Mouse (Mus musculus): ENCODE measurements at regions not wholly inside any gene's neighbourhood (a gene's known extent, or its start where the extent isn't known, plus 50 kb on each side); places are given as distances from the start of the nearest gene placed in this dataset.

DNA sequence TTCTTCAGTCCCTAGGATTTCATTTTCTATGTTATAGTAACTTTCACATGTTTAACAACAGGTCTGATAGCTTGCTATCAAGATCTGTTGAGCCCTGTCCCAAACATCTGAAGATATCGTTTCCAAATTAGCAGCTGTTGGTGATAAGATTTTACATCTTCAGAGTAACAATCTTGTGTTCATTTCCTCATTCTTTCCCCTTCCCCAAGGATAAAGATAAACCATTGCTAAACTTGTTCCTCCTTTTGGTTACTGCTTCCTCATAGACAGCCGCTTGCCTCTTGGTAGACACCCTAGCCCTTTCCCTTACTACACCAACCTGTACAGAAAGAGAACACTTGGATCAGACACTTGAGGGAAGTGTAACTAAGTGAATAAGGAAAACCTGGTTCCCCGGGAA is 58.6 kb downstream of the Kcnrg start:
- no peak for DNase-seq (ENCODE audit: low spot score)

DNA sequence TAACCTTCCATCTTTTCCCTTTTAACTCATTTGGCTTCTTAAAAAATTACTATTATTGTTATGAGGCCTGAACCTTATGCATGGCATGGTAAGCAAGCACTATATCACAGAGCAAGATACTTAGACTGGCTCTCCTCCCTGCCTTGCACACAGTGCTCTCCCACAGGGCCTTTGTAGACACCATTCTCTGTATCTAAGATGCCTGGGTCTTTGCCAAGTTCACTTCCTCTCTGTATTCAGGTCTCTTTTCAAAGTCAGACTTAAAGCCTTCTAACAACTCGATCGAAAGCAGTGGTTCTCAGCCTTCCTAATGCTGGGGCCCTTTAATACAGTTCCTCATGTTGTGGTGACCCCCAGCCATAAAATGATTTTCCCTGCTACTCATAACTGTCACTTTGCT is 65.9 kb downstream of the Kcnrg start:
- no peak for DNase-seq (ENCODE audit: low spot score)

DNA sequence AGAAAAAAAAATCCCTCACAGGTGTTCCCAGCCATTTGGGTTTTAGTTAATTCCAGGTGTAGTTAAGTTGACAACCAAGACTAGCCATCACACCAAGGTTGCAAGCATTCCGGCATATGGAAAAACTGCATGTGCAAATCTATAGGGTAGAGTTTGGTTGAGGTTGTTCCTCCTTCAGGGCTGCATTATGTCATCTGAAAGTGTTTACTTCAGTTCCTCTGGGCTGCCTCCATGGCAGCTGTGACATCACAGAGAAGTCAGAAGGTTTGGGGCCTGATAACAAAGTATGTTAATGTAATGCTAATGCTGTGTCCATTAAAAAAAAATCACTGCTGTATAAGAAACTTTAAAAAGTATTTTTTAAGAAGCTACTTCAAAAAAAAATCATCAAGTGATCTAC is 70.8 kb downstream of the Kcnrg start:
- DNase-seq (ENCODE audit: low spot score), result no peak

DNA sequence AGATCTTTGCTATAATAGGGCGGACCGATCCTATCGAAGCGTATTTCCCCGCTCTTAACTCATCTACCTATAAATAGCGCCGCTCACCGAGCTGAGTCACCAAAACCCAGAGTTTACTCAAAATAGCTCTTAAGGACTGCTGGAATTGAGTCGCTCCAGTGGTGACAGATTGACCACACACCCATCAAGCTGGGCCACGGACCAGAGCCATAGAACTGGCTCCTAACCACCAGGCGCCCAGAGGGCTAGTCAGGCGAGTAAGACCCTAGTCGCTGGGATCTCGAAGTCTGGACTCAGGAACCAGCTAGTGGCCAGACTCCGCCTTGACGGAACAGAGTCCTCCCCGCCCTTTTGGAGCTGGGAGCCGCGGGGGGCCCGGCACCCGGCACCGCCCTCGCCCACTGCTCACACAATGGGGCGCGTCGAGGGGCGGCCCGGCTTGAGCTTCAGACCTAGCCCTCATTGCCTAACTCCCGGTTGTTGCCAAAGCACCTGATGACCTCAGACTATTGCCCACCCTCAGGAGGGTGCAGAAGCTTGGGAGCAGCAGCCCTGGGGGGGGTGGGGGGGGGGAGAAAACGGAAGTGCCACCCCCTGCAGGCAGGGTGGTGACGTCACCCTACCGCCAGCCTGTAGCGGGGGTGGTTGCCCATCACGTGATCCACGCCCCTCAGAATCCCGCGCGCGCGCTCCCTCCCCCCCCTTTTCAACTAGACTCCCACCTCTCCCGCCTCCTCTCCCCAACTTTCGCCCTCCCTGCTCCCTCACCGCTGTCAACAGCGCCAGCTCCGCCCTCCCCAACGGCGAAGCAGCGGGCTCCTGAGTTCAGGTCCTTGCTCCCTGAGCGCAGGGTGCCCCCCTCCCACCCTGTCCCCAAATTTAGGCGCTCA is 73.8 kb downstream of the Kcnrg start:
- DNase-seq (ENCODE audit: low spot score), result peak; percentile 90

DNA sequence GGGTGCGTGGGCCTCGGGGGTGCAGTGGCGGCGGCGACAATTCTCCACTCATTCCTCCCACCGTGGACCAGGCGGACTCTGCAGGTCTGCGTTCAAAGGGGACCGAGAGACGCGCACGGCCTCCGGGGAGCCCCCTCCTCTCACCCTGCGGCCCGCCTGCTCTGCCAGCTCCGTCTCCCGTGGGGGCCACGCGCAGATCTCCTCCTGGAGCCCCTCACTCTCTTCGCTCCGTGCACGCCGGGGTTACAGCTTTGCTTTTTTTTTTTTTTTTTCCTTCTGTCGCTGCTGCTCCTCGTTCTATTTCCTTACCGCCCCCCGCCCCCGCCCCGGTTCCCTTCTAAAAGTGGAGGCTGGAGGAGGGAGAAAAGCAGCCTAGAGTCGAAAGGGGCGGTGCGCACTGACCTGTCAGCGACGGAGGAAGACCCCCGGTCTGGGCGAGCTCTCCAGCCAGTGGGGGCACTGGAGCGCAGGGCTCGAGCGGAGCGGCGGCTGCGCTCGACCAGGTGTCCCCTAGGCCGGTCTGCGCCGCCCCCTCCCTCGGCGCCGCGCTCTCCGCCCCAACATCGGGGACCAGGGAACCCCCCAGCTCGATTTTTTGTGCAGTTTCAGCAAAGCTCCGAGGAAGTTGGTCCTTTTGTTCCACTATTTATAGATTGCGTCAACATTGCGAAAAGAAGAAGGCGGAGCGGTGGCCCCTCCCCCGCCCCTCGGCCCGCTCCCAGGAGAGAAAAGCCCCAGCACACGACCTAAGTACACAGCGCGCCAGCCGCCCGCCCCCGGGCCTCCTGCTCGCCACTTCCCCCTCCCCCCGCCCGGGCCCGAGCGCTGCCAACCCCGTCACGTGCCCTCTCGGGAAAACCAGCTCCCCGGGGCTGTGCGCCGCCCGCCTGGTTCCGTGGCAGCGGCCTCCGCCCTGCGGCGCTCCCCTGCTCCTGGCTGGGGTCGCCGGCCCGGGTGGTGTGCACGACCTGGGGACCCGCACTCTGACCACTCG is 74.7 kb downstream of the Kcnrg start:
- peak; percentile 87 for DNase-seq (ENCODE audit: low spot score)

DNA sequence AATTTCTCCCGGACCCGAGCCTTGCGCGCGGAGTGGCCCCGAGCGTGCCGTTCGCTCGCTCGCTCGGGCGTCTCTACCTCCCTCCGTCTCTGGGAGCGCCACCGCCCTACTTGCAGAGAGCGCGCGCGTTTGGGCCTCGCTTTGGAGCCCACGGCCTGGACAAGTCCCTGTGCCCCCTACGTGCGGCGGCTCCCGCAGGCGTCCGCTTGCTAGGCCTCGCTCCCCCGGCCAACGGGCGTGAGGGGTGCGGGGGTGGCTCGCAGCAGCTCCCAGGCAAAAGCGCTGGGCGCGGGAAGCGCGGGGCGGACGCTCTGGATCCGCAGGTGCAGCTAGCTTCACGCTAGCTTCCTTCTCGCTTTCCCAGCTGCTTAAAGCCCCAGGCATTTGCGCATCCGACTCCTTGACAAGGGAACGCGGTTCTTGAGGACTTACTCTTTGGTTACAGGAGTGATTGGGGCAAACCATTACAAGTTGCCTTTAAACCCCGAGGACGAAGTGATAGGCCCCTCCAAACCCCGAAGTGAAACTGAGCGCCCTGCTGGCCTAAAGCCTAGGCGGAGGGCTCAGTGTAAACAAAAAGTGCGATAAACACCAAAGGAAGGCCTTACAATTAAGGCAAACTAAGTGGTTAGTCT is 75.6 kb downstream of the Kcnrg start:
- peak; percentile 72 for DNase-seq (ENCODE audit: low spot score)

DNA sequence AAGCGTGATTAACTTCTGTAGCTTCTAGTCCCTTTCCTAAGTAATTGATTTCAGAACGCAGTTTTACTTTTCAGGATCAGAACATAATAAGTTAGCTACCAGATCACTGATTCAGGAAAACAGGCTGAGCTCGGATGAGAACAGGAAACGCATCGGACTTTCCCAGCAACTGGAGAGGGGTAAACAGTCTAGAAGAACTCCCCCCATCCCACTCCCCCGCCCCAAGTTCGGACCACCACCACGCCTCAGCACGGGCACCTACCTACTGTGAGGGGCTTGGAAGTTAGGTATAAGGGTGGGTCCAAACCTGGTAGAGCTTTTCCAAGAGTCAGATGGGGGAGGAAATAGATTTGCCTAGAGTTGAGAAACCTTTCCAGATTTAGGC is 76.1 kb downstream of the Kcnrg start:
- DNase-seq (ENCODE audit: low spot score), result no peak

DNA sequence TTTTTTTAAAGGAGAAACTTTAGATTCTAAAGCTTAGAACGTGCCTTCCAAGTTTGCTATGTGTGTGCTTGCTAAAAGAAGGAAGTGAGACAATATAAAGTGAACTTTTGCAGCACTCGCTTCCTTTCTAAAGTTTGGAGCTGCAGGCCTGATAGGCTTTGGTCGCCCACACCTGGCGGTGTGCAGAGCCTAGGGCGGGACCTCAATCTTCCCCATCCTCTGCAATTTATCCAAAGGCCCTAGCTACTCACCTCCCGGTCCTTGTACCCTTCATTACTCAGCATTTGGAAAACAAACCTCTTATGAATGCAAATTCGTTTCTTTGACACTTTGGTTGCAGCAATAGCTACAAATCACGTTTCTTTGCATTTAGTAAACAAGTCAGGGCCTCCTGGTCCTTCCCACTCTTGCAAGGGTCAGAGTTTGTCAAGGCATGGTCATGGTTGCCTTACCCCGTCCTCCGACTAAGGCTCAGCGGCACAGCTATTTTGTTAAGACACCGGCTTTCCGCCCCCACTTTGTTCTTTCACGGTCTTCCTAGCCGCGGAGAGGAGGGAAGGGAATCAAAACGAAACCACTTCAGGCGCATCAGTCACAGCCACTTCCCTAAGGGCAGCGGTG is 76.6 kb downstream of the Kcnrg start:
- DNase-seq (ENCODE audit: low spot score), result no peak

DNA sequence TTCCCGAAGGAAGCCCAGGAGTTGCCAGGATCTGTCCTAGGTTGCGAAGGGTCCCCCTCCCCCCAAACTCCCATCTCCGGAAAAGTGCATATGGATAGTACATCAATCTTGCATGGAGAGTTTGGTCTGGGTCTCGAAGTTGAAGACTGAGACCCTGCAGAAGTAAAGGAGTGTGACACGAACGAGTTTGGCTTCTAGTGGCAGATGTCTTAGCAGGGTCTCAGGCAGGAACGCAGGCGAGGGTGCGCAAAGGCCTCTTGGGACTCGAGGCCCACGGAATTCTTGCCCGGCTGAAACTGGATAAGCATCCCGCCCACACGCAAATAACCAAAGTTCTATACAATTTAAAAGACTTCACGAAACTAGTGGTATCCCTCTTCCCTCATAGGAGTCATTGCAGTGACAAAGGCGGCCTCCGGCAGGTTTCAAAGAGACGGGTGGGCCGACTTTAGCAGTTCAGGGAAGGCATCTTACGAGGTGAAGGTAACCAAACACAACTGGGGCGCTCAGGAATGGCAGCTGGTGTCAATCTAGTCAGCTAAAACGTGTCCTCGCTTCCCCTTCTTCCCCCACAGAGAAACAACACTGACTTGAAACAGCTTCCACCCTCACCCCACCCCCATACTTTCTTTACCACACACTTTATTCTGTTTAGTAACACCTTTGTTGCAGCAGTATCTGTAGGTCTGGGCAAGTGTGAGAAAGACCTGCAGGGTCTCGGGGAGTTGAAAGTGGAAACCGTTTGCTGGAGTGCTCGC is 77.4 kb downstream of the Kcnrg start:
- DNase-seq (ENCODE audit: low spot score), result no peak

DNA sequence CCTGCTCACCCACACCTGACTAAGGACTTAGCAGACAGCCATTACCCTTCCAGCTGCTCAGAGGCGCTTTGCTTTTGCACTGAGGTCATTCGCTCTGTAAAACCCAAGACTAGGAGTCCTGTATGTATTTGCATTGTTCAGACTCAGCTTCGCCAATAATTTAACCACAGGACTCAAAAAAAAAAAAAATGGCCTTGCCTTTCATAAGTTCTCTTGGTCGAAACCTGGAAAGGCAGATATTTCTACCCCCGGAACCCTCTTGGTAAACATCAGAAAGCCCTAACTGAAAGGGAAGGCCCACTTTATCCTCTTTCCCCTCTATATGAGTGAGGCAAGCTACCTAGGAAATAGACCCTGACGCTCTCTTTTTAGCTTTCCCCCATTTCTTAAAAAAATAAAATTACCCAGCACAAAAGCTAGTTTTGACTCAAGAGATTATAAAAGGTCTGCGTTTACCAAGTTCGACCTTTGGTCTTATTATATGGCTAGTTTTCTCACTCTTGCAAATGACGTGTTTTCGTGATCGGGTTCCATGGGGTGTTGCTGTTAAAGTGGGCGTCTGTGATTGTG is 78.1 kb downstream of the Kcnrg start:
- DNase-seq (ENCODE audit: low spot score), result no peak

DNA sequence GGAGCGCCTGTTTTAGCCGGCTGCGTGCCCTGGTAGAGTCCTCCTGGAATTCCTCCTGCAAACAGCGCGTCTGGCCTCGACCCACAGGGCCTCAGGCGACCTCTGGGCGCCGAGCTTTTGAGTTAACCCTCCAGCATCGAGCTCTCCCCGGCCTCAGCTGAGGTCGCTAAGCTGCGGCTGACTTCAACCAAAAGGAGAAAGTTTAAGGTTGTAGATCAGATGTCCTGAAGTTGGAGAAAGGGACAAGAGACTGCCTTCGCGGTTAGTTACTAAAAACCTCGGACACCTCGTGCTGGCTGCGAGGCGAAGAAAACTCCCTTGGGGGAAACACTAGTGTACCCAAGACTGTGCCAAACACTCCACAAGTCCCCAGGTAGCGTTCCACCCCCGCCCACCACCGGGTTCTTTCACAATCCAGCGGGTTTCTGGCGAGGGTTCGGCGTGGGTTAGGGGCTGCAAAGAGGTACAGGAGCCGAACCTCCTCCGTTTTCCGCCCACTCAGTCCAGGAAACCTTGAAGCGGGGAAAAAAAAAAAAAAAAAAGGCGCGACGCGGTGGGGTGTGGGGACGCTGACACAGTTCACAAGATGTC is 78.9 kb downstream of the Kcnrg start:
- no peak for DNase-seq (ENCODE audit: low spot score)

DNA sequence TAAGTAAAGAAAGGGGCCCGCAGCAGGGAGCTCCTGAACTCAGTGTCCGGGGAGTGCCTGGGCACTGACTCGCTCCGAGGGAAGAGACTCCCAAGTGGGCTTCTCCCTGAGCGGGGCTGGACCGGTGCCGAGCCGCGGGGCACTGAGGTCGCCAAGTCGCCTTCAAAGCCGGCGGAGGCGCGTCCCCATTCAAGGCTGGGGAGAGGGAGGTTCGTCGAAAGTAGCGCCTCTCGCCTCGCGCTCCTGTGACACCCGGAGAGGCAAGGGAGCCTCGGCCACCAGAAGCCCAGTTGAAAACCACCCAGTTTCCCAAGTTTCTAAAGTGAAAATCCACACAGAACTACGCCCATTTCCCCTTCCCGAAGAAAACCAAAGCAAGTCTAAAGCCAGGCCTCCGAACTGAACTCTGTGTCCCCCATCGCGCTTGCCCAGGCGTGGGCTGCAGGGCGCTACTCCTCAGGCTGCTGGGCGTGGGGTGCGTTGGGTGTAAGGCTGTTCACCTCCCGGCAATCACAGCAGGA is 79.6 kb downstream of the Kcnrg start:
- DNase-seq (ENCODE audit: low spot score), result no peak

DNA sequence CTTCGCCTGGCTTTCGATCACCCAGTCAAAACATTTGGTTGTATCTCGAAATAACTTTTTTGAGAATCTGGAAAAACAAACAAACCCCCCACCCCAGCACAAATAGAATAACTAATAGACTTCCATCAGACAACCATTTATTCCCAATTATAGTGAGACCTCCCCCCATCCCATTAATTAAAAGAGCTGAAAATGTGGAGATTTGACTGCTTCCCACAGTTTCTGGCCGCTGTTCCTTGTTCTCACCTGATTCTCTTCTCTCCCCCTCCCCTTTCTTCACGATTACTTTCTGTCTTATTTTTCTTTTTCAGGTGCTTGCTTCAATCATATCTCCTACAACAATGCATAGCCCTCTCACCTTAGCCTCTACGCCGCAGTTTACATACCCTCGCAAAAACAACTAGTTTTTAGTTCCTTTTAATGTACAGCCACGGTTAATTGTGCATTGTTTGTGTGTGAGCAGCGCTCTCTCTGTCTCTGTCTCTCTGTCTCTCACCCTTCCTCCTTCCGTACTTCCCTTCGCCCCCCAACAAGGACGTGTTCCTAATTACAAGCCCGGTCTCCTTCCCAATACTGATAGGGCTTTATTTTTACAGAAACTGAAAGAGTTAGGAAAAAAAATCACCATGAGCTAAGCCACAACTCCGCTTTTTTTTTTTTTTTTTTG is 80.2 kb downstream of the Kcnrg start:
- no peak for DNase-seq (ENCODE audit: low spot score)

DNA sequence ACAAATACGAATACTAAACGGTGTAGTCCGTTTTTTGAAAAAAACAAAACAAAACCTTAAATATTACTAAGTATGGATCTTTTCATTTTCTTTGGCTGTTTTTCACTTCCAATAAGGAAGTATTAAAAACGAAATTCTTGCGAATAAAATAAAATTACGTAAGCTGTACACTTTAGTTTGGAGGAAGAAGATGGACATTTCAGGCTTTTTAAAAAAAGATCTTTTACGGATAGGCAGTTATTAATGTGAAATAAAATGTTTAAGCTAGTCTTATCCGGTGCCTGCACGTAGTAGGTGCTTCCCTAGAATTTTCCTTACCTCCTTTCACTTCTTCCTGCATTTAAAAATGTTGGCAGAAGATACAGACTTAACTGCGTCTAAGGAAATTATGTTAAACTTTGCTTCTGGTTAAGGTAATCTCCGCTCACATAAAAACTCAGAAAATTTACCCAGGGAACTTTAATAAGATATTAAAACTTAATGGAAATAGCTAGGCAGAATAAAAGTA is 80.8 kb downstream of the Kcnrg start:
- DNase-seq (ENCODE audit: low spot score), result no peak

DNA sequence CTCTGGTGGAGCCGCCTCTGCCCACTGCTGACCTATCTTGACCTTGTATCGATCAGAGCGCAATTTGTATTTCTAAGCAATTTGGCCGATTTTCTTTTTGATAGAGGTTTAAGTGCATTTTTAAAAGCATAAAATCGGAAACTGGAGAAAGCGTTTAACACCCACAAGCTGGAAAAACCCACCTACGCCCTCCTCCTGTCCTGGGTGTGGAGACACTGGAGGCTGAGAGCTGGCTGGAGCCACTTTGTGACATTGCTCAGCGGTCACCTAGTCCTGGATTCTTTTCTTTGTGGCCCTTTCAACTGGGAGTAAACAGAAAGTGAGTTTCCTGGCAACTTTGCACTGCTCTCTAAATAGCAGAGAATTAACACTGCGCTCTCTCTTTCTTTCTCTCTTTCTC is 81.4 kb downstream of the Kcnrg start:
- no peak for DNase-seq (ENCODE audit: low spot score)

DNA sequence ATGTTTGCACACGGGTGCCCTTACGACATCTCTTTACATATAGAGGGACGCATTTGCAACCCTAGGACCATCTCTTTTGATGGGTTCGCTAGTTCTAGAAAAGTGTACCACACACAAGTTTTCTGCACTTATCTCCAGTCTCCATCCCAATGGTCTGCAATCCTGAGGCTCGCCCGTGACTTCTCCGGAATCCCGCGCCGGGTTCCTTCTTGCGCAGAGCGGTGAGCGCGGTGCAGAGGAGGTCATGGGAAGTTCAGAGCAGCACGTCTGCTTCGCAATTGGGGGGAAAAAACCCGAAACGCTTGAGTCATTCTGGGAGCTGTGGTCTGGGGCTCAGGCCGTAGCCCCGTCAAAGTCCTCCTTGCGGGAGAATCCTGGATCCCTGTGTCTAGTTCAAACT is 82.0 kb downstream of the Kcnrg start:
- DNase-seq (ENCODE audit: low spot score), result no peak

DNA sequence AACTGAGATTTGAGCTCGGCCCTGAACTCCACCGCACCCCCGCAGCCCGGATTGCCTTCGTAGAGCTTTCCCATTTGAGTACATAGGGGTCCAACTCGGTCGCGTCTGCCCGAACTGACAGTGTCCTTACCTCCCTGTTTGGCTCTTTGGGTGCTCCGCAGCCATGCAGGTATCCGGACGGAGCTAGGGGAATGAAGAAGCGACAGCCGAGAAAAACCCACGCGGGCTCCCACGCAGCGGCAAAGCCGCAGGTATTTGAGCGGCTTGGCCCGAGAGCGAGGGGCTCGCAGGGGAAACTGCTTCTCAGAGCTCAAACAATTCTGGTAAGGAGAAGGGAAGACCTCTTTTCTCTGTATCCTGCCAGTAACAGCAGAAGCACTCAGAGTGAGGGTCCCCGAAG is 82.5 kb downstream of the Kcnrg start:
- DNase-seq (ENCODE audit: low spot score), result no peak

DNA sequence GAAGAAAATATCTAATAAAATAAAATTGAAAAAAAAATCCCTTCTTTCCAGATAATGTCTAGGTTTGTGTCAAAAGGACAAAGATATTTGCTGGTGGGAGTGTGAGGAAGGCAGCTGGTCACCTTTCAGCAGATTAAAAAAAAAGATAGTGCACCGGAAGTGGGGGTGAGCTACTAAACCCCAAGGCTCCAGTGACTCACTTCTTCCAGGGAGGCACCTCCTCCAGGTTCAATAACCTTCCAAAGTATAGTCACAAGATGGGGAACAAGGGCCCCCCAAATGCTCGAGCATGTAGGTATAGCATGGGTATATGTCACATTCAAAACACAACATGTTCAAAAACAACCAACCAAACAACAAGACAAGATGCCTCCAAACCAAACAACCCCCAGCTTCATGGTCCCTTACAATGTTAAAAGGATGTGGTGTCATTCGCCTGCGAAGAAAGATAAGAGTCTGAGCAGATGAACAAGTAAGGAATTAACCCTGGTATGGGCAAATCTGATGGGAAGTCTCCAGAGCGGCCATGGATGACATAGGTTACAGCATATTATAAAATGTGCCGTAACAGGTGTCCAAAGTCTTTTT is 84.6 kb downstream of the Kcnrg start:
- DNase-seq (ENCODE audit: low spot score), result no peak

DNA sequence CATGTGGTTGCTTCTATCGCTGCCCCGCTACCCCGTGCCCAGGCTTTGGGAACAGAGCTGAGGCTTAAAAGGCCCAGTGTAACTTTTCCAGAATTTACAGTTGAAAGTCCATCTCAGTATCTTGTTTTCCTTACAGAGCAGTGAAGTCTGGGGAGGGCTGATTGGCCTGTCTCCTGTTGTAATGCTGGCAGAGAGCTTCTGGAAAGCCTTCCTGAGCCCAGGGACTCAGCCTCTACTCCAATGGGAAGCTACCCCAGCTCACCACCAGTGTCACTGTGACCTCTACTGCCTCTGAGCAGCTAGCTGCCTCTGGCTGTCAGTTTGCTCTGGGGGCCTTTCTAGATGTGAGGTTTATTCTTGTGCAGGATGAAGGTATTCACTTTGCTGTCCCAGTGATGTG is 87.5 kb downstream of the Kcnrg start:
- DNase-seq (ENCODE audit: low spot score), result no peak
